Mouse (Mus musculus): ENCODE measurements around the gene Rhob.
"Not testable (repeated sequence)": the region's sequence is repeated elsewhere in the genome, so short reads cannot be mapped to it uniquely, and the experiment has no call there.

Rhob gene

DNA sequence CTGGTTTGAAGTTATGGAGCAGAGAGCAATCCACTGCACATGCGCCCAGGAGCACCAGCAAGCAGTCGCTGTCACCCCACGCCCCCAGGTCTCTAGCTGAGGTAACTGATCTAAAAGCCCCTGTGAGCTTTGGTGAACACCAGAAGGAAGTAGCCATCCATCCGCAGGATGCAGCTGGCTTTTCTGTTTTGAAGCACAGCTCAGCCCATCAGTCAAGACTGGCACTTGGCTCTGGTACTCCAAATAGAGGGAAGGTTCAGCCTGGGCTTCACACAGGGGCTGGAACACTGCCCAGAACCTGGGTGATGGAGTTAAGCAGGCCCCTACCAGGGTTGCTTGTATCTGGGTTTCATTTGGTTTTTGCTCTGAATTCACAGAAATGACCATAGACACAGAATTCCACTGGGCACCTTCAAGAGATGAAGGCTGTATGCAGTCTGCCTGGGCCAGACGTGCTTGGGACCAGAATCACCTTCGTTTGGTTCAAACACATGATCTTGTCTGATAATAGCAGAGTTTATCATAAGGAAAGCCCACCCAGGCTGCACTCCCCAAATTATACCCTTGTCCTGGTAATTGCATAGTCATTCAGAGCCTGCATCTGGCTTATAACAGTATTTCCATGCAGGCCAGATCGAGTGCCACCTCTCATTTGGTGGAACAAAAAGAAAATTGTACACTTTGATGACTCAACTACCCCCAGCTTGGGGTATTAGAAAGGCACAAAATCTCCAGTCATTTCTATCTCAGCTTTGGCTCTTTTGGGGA, 27.0 kb downstream of the Rhob start:
- no peak for DNase-seq (ENCODE audit: low spot score)

DNA sequence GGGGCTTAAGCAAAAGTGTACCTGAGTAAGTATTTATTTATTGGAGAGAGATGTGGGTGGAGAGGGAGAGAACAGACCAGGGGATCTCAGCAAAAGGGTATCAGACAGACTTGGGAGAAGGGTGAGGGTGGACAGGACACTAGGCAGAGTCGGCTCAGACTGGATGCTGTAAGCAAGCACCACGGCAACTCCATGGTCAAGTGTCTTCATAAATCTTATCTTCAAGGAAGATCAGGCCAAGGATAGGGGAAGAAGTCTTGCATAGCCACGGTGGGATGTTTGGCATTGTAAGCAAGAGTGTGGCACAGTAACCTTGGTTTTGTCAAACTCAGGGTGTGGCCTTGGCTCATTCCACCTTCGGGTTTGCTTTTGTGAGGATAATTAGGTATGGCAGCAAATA, 27.8 kb downstream of the Rhob start:
- DNase-seq (ENCODE audit: low spot score): no peak

DNA sequence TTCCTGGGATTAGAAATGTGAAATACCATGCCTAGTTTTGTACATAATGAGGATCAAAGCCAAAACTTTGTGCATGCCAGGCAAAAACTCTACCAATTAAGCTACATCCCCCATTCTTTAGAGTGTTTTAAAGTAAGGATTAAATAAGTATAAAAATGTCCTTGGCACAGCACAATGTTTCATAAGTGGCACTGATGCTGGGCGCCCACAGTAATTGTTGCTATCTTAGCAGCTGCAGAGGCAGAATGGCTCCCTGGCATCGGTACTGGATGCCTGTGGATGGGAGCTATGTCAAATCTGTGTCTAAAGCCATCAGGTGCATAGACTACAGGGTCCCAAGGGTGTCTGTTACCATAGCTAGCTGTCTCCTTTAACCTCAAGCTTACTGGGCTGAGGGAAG, 28.8 kb downstream of the Rhob start:
- no peak for DNase-seq (ENCODE audit: low spot score)

DNA sequence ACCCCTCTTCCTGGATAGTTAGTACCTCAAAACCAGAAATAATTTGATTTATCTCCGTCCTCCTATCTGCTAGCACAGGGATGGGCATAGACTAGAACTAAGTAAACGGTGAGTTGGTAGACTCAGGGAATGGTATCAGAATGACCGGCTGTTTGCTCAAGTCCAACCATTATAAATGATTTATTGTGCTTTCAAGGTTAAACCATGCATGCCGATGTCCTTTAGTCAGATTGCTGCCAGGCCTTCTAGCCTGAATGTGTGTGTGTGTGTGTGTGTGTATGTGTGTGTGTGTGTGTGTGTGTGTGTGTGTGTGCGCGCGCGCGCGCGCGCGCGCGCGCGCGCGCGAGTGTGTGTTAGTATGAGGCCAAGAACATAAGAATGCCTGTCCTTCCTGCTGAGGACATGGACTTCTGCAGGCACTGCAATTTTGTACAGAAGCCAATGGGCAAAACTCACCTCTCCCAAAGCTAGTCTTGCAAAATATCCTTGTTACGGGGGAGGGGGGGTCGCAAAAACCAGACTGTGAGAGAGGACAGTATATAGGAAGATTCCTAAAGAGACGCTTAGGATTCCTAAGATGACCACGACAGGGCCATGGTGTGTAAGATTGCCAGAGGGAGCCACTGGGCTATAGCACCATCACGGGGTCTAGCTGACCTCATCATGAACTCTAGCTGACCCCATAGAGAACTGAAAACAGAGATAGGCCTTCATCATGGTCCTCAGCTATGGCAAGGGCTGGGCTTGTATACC, 29.9 kb downstream of the Rhob start:
- DNase-seq (ENCODE audit: low spot score): no peak

DNA sequence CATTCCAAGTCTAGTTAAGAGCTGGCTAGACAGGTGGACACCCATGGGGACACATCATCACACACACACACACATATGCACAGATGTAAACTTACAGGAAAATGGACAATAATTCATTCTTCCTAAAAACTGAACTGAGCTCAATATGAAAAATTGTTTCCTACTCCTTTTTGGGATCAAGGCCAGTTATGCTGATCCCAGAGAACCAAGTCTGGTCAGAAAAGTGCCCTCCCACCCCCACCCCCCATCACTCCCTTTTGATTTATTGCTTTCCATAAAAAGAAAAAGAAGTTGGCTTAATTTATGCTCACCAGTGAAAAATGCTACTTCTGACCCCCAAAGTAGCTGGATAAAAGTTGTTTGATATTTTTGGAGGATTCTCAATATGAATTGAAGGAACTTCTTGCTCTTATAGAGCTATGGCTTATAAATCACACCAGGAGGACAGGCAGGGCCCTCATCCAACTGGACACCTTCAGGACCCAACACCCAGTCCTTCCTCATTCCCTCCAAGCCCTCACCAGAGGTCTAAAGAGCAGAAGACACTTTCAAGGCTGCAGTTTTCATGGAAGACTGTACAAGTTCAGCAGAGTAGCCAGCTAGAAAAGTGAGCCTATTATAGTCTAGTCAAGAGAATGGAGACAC, 31.5 kb downstream of the Rhob start:
- no peak for DNase-seq (ENCODE audit: low spot score)

GRCm38 (mm10) chr12:8467029-8467924, 32.5 kb downstream of the Rhob start:
- DNase-seq (ENCODE audit: low spot score): no peak

DNA sequence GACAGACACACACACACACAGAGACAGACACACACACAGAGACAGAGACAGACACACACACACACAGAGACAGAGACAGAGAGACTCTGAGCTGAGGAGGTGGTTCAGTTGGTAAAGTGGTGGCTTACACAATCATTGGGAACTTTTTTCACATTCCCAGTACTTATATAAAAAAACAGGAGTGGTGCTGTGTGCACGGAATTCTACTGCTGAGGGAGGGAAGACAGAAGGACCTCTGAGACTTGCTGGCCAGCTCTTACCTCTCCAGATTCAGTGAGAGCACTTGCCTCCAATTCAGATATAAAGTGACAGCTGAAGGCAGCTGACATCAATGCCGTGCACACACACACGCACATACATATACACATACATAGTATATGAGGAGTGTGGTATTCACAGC, 34.1 kb downstream of the Rhob start:
- no peak for DNase-seq (ENCODE audit: low spot score)

DNA sequence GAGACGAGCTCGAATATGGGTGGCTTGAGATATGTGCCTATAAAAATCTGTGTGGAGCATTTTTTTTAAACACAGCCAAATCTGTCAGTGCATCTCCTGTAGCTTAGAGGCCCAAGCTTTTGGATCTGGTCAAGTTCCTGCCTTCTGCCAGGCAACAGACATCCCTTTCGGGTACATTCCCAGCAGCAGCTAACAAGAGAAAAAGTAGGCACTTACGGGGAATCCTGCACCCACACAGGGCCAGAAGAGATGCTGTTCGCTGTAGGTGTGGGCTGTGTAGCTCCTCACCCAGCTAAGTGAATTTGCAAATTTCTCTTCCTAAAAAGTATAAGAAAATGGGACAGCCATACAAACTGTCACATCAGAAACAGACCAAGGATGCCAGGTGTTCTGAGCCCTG, 34.8 kb downstream of the Rhob start:
- no peak for DNase-seq (ENCODE audit: low spot score)

- no peak for DNase-seq (ENCODE audit: low spot score)
Measured at GRCm38 (mm10) chr12:8463599-8464160, 36.1 kb downstream of the Rhob start.

DNA sequence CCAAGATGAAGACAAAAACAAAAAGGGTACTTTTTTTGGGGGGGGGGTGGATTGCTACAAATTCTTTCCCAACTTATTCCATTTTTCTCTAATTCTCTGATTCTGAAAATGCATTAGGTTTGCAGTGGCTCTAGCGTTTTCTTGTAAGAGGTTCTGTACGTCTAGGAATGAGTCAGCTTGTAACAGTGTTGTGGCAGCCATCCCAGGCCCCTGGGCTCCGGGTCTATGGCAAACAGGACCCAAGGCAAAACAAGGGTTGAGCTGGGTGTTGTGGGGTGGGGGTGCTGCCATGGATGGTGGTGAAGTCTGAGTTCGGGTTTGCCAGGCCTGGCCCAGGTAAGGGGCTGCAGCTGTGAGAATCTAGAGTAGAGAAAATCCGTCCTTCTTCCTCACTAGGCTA, 37.3 kb downstream of the Rhob start:
- DNase-seq (ENCODE audit: low spot score): no peak

GRCm38 (mm10) chr12:8461575-8461974, 38.2 kb downstream of the Rhob start:
- DNase-seq (ENCODE audit: low spot score): not testable (repeated sequence)

DNA sequence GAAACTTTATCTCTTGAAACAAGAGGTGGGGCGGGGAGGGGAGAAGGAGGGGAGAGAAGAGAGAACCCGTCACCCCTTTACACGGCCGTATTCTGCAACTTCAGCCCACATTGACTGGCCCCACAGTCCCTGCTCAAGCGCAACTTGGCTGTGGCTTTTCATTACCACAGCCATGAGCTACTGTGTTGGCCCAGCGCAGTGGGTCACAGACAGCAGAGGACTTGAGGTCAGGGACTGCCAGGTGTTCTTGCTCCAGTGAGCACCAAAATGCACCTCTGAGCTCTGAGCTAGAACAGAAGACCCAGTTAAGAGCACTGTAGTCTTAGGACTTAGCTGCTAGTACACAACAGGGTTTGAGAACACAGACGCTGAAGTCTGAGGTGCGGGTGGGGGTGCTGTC, 41.4 kb downstream of the Rhob start:
- no peak for DNase-seq (ENCODE audit: low spot score)

DNA sequence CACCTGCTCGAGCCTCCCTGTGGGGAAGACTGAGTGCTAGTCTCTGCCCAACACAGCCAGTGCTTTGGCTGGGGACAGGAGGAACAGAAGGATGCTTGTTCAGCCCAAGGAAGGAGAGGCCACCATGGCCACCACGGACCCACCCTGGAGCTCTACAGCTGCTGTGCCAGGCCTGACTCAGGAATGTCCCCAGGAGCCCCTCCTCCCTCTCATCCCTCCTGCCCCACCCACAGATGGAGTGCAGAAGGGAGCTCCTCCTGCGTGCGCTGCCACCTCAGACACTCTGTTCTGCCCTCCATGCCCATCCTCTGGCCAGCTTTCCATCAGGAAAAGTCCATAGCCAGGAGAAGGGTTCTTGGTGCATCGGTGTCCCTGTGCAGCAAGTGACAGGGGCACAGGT, 42.8 kb downstream of the Rhob start:
- DNase-seq (ENCODE audit: low spot score): no peak

GRCm38 (mm10) chr12:8455046-8455445, 44.8 kb downstream of the Rhob start:
- no peak for DNase-seq (ENCODE audit: low spot score)

DNA sequence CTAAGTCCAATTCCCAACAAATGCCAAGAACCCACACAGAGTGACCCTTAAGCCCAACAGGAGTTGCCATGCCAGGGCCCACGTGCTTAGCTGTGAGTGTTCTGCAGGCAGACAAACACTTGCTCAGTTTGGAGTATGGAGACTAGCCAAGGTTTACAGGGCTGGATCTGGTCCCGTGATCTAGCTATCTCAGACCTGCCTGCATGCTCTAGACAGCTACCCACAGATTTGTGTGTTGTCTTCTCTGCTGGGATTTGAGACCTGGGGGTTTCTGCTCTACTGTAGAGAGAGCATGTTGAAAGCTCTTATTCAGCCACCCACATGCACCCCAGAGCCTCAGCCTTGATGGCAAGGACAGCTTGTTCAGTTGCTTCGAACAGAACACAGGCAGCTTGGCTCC, 45.3 kb downstream of the Rhob start:
- no peak for DNase-seq (ENCODE audit: low spot score)

DNA sequence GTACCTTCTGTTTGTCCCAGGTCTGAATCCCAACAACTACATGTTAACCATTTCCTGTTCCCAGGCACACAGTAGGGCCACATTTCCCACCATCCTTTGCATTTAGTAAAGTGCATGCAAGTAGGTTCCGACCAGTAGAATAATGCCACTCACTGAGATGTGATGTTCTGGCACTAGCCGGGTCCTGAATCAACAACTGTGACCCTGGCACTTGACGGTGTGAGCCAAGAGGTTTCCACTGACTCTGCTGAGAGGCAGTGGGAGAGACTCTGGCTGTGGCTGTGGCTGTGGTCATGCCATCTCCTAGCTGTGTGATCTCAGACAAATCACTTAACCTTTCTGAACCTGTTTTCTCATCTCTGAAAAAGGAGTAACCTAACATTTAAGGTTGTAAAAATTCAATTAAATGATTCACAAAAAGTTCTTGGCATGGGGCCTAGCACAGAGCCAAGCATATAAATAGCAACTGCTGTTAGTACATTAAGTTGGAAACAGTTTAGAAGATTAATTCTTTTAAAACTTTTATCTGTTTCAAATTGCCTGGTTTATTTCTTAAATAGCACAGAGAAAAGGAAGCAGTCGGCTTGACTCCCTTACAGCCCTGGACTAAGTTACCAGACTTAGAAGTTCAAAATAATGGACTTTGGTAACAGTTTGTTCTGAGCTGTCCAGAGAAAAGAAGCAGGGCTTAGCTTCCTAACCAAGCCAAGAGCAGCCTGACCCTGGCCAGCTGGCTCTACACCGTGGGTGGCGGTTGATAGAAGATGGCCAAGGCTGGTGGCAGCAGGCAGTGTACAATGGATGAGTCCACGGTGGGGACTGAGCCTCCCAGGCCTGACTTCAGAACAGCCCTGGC, 46.8 kb downstream of the Rhob start:
- DNase-seq (ENCODE audit: low spot score): no peak

- peak; percentile 60 for DNase-seq (ENCODE audit: low spot score)
Measured at GRCm38 (mm10) chr12:8451571-8452485, 48.0 kb downstream of the Rhob start.

- no peak for DNase-seq (ENCODE audit: low spot score)
Measured at GRCm38 (mm10) chr12:8450639-8451038, 49.2 kb downstream of the Rhob start.

- DNase-seq (ENCODE audit: low spot score): no peak
Measured at GRCm38 (mm10) chr12:8450028-8450427, 49.8 kb downstream of the Rhob start.

Data from embryo, embryonic 10 days (tissue).